Mouse (Mus musculus) spleen, adult 2 months (tissue): ENCODE measurements at regions not wholly inside any gene's neighbourhood (a gene's known extent, or its start where the extent isn't known, plus 50 kb on each side); places are given as distances from the start of the nearest gene placed in this dataset.

Experiments used
- CTCF ChIP-seq: fragments of 200-500 bp; IDR thresholded peaks from 2 replicates; pipeline ENCODE4 v1.5.1; 2011; ENCODE audit warnings: mild to moderate bottlenecking, inconsistent platforms; ENCODE audit not compliant: insufficient read depth, insufficient read length, insufficient replicate concordance; ENCODE audit errors: extremely low read depth
- POLR2A ChIP-seq: fragments of 200-500 bp; IDR thresholded peaks from 2 replicates; pipeline ENCODE4 v1.6.1; 2011; ENCODE audit warnings: low read depth, low read length, inconsistent platforms

DNA sequence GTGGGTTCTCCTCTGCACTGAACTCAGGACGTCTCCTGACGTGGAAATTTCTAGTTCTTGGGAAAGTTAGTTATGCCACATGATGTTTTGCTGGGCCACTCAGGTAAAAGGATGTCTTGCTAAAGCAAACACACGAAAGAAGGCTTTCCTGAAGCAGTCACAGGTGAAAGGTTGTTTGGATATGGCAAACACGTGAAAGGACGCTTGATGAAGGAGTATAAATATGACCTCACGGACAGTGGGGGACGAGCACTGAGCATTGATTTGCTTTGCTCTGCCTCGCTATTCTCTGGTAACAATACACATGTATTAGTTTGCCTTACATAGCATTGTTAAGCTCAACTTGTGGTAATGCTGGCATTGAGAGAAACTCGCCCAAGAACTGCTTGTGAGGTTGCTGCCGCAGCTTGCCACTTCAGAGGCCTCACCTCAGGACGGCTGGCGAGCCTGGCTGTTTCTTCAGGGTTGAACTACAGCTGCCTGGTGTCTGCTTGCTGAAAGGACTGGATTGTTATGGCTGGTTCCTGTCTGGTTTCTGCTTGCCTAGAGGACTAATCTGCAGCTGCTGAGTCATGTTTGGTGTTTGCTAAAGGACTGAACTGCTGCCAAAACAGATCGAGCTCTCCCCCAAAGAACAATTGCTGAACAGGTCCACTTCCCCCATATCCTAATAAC, 261.0 kb downstream of the Cdh26 start:
- TF ChIP-seq POLR2A (no peak), CTCF (no peak)
